Mouse (Mus musculus): ENCODE results near the gene Ftcd.

- TF ChIP-seq CTCF (IDR thresholded peaks at IDR 0.05; ENCODE audit: low read depth, low read length) (no peak), POLR2A (IDR thresholded peaks at IDR 0.05; ENCODE audit: borderline replicate concordance, low read depth, low read length) (no peak)
Measured at GRCm38 (mm10) chr10:76530922-76531321, 44.5 kb upstream of the Ftcd start.
